ENCODE assay signal across 27 mouse cellular contexts in the genomic region with DNA sequence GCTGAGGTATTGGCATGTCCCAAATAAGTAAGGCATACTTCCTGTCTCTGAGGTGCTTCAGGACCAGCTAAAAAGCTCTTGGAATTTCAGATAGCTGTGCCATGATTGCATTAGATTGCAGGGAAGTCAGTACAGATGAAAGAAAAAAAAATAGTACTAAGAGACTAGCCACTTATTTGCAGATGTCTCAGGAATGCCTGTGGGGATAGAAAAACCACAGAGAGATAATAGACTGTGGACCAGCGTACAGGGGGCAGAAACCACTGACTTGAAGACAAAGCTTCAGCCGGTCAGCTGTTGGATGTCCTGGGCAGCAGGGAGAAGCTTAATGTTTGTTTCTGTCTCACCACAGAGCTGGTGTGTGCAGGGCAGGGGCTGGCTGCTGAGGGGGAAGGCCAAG. TPM values are rescaled to one million over a fixed set of nuclear protein-coding genes. Genes with fewer than 3 reads are reported as not detected.
A peak's percentile ranks its signal among the peaks of the same experiment; 100 is the strongest.
DNase-seq lines count a peak whose midpoint lies in the region; ATAC-seq and TF ChIP-seq lines count a peak whose summit lies in the region.
"Had no signal": no experiment of that assay in that cellular context is flagged by ENCODE, and none has a peak within 500 bp of the region (broad histone marks: within the 10 kb centered on the region; RNA-seq: fewer than 3 reads in every experiment).

No protein-coding gene starts in this region.

- CTCF ChIA-PET in Patski (lab: Charles Lee), result no interaction called here

- H3K36me3 ChIP-seq in C2C12 (ENCODE audit: control insufficient read depth, insufficient read depth), result no peaks in the 10 kb centered on the region
- no peaks in the 10 kb centered on the region for H3K36me3 ChIP-seq in forebrain, embryonic 11.5 days (ENCODE audit: control insufficient read depth, insufficient read depth, low read length)
- H3K36me3 ChIP-seq: embryonic facial prominence, embryonic 10.5 days; embryonic facial prominence, embryonic 13.5 days; forebrain, embryonic 10.5 days; G1E; heart, embryonic 10.5 days; hindbrain, embryonic 12.5 days; hindbrain, embryonic 15.5 days had no signal

- H3K27me3 ChIP-seq in C2C12 (ENCODE audit: control insufficient read depth, insufficient read depth, insufficient read length) (no peaks in the 10 kb centered on the region), Patski (no peaks in the 10 kb centered on the region)
- no peaks in the 10 kb centered on the region for H3K27me3 ChIP-seq in forebrain, embryonic 11.5 days (ENCODE audit: control insufficient read depth, insufficient read depth, low read length)
- H3K27me3 ChIP-seq: CH12.LX; embryonic facial prominence, embryonic 13.5 days; hindbrain, embryonic 12.5 days; hindbrain, embryonic 15.5 days had no signal

- no peaks in the 10 kb centered on the region for H3K79me3 ChIP-seq in C2C12 (ENCODE audit: low read depth)

- DNase-seq in 3134 (ENCODE audit: extremely low read depth, insufficient read length, low spot score) (peak; percentile 39), Patski (ENCODE audit: low read depth, low spot score) (peak; percentile 68)
- DNase-seq in thymus, postnatal 14 days, result no peak
- no peak for DNase-seq in forebrain, embryonic 11.5 days (ENCODE audit: low spot score)
- DNase-seq in embryo, embryonic 10.5 days (ENCODE audit: low spot score), result no peak
- DNase-seq: adrenal gland, adult 2 months; adrenal gland, postnatal 14 days; cerebellum, adult 11 months; cerebellum, adult 2 months; cerebellum, adult 9-11 months; cerebellum, postnatal 25 days; embryo, embryonic 11 days; forebrain, postnatal 0 days; gastrocnemius, postnatal 25 days; heart, adult 18-20 months; kidney, adult 18-20 months; kidney, adult 9 months had no signal

- no peak overlapping the region for H3ac ChIP-seq in C2C12 (ENCODE audit: control insufficient read depth, insufficient read length, low read depth)

- in situ Hi-C loops in Patski (cut with MboI; ENCODE audit: low pct_unique_long_range_greater_than_20kb), result loop anchor here (25.0 kb wide), 1 partner anchor 520 kb away; no protein-coding TSS in a partner anchor

- ATAC-seq in Patski, result peak; percentile 58
- ATAC-seq in forebrain, embryonic 11.5 days (replicated peaks; ENCODE audit: low FRiP score), result no peak
- ATAC-seq: forebrain, embryonic 14.5 days; forebrain, postnatal 0 days had no signal

- POLR2A ChIA-PET in Patski (lab: Charles Lee), result interaction anchor here (1.1 to 1.2 kb wide), 2 partner anchors 9 to 25 kb away, joined by 3 read pairs; no protein-coding TSS in a partner anchor

- peaks cover 6% of the 10 kb centered on the region; the same call in 1 of the 2 replicates for H3K4me1 ChIP-seq in forebrain, embryonic 11.5 days (replicated peaks; ENCODE audit: control insufficient read depth, insufficient read depth, low read length)
- H3K4me1 ChIP-seq: embryonic facial prominence, embryonic 10.5 days; hindbrain, embryonic 12.5 days; hindbrain, embryonic 15.5 days had no signal

- H3K4me3 ChIP-seq in C2C12 (ENCODE audit: insufficient read depth, poor library complexity, severe bottlenecking), result no peak overlapping the region
- no peak overlapping the region for H3K4me3 ChIP-seq in forebrain, embryonic 11.5 days (ENCODE audit: low read depth, low read length)
- H3K4me3 ChIP-seq: embryonic facial prominence, embryonic 10.5 days; embryonic facial prominence, embryonic 13.5 days; forebrain, embryonic 10.5 days; heart, embryonic 10.5 days; hindbrain, embryonic 12.5 days; hindbrain, embryonic 15.5 days had no signal

- no peak for TF ChIP-seq CTCF in C2C12 (IDR thresholded peaks at IDR 0.05; ENCODE audit: control insufficient read depth, insufficient read depth, insufficient read length)
- TF ChIP-seq CTCF in Patski (IDR thresholded peaks at IDR 0.05), result no peak

- WGBS in forebrain, embryonic 11.5 days, result 78% methylated on average over 2 of the region's 2 CpGs

- no peak overlapping the region for H3K27ac ChIP-seq in forebrain, embryonic 11.5 days (ENCODE audit: low read depth, low read length)
- H3K27ac ChIP-seq: embryonic facial prominence, embryonic 10.5 days; embryonic facial prominence, embryonic 13.5 days; forebrain, embryonic 10.5 days; heart, embryonic 10.5 days; hindbrain, embryonic 12.5 days; hindbrain, embryonic 15.5 days had no signal

- no peaks in the 10 kb centered on the region for H3K79me2 ChIP-seq in C2C12 (ENCODE audit: control insufficient read depth, insufficient read depth)

- H3K9ac ChIP-seq in forebrain, embryonic 11.5 days (ENCODE audit: low read length), result no peak overlapping the region
- H3K9ac ChIP-seq: embryonic facial prominence, embryonic 13.5 days; forebrain, postnatal 0 days; hindbrain, embryonic 12.5 days; hindbrain, embryonic 15.5 days had no signal

- no peak overlapping the region for H3K4me2 ChIP-seq in forebrain, embryonic 11.5 days (ENCODE audit: low read depth, low read length, severe bottlenecking)
- H3K4me2 ChIP-seq: embryonic facial prominence, embryonic 13.5 days; hindbrain, embryonic 12.5 days; hindbrain, embryonic 15.5 days had no signal

- H3K9me3 ChIP-seq in forebrain, embryonic 11.5 days (ENCODE audit: control insufficient read depth, low read length), result no peaks in the 10 kb centered on the region
- H3K9me3 ChIP-seq: embryonic facial prominence, embryonic 10.5 days; embryonic facial prominence, embryonic 13.5 days; forebrain, embryonic 10.5 days; heart, embryonic 10.5 days; hindbrain, embryonic 12.5 days; hindbrain, embryonic 15.5 days had no signal

TF ChIP-seq in C2C12, 6 proteins besides CTCF, POLR2A, EP300 and RAD21:
- TF ChIP-seq CEBPB (IDR thresholded peaks at IDR 0.05; ENCODE audit: low read depth) (peak; percentile 68), FOSL1 (IDR thresholded peaks at IDR 0.05; ENCODE audit: insufficient read depth, low read length, poor library complexity, severe bottlenecking) (no peak), MYOD1 (IDR thresholded peaks at IDR 0.05; ENCODE audit: control insufficient read depth, insufficient read length, low read depth) (peak; percentile 75)

RNA-seq across cellular contexts. Expression of a gene that starts 10.5 kb away (rescaled TPM):
- polyA plus RNA-seq in C2C12 (2012; fragmentation: generic; extraction: Trizol) (11.0 TPM), Patski (2021) (23.9 TPM)
- 2.0 and 2.3 TPM in 2 replicates for polyA plus RNA-seq in forebrain, embryonic 11.5 days (2014; fragmentation: Nextera tagmentation; extraction: Ambion mirVana)

Comparison
In these comparisons a context has a peak if more than half of its experiments do, and no peak if none do; other contexts are left out.
1. DNase-seq: peak in 3134 (single experiment) and Patski (single experiment); none in thymus, postnatal 14 days (single experiment), forebrain, embryonic 11.5 days (single experiment) and embryo, embryonic 10.5 days (single experiment).